Mouse (Mus musculus): ENCODE data around the gene Ap1m2. TPM values are rescaled to one million over a fixed set of nuclear protein-coding genes. Genes with fewer than 3 reads are reported as not detected.
"Not testable (repeated sequence)": the region's sequence is repeated elsewhere in the genome, so short reads cannot be mapped to it uniquely, and the experiment has no call there.

Ap1m2 gene
- polyA plus RNA-seq, 1 experiment from 2014 or later, result 158 TPM

- Histone ChIP-seq H3K4me1 (ENCODE audit: control insufficient read depth, insufficient read depth, low read length) (peaks cover 2% of the 10 kb centered on the region; the same call in 1 of the 2 replicates), H3K9ac (ENCODE audit: low read depth, low read length) (no peak overlapping the region), H3K4me3 (ENCODE audit: low read length) (no peak overlapping the region), H3K9me3 (ENCODE audit: control insufficient read depth, low read length) (no peaks in the 10 kb centered on the region), H3K27ac (ENCODE audit: low read length) (peak overlapping the region; percentile 66), H3K27me3 (replicated peaks; ENCODE audit: control insufficient read depth, insufficient read depth, low read length) (no peaks in the 10 kb centered on the region), H3K36me3 (ENCODE audit: control insufficient read depth, insufficient read depth, low read length) (0 out of 2 replicates have a peak, but pooled peaks cover 2% of the 10 kb centered on the region), H3K4me2 (ENCODE audit: low read depth, low read length) (no peak overlapping the region)
- peak; percentile 81 for ATAC-seq
- 51% methylated on average over 7 of the region's 7 CpGs for WGBS
Observed at GRCm38 (mm10) chr9:21305065-21305464, 7.1 kb downstream of the Ap1m2 start.

- no peak overlapping the region for H3K27ac ChIP-seq (ENCODE audit: low read length)
- H3K4me2 ChIP-seq (ENCODE audit: low read depth, low read length), result no peak overlapping the region
- 0 out of 2 replicates have a peak, but pooled peaks cover 2% of the 10 kb centered on the region for H3K36me3 ChIP-seq (ENCODE audit: control insufficient read depth, insufficient read depth, low read length)
- no peaks in the 10 kb centered on the region for H3K27me3 ChIP-seq (replicated peaks; ENCODE audit: control insufficient read depth, insufficient read depth, low read length)
- ATAC-seq, result no peak
- 81% methylated on average over 10 of the region's 10 CpGs for WGBS
- H3K4me3 ChIP-seq (ENCODE audit: low read length), result no peak overlapping the region
- no peaks in the 10 kb centered on the region for H3K9me3 ChIP-seq (ENCODE audit: control insufficient read depth, low read length)
- H3K4me1 ChIP-seq (ENCODE audit: control insufficient read depth, insufficient read depth, low read length), result no peaks in the 10 kb centered on the region
- H3K9ac ChIP-seq (ENCODE audit: low read depth, low read length), result no peak overlapping the region
Observed at GRCm38 (mm10) chr9:21299014-21299413, 13.1 kb downstream of the Ap1m2 start.

GRCm38 (mm10) chr9:21292271-21292670 lies 19.9 kb downstream of the Ap1m2 start:
- H3K4me3 ChIP-seq (ENCODE audit: low read length), result no peak overlapping the region
- H3K9me3 ChIP-seq (ENCODE audit: control insufficient read depth, low read length), result no peaks in the 10 kb centered on the region
- H3K9ac ChIP-seq (ENCODE audit: low read depth, low read length), result no peak overlapping the region
- no peak overlapping the region for H3K27ac ChIP-seq (ENCODE audit: low read length)
- H3K4me1 ChIP-seq (ENCODE audit: control insufficient read depth, insufficient read depth, low read length), result peaks cover 18% of the 10 kb centered on the region
- H3K4me2 ChIP-seq (ENCODE audit: low read depth, low read length), result no peak overlapping the region
- H3K27me3 ChIP-seq (replicated peaks; ENCODE audit: control insufficient read depth, insufficient read depth, low read length), result no peaks in the 10 kb centered on the region
- 87% methylated on average over 3 of the region's 3 CpGs for WGBS
- no peaks in the 10 kb centered on the region for H3K36me3 ChIP-seq (ENCODE audit: control insufficient read depth, insufficient read depth, low read length)
- no peak for ATAC-seq

- WGBS, result 15% methylated on average over 7 of the region's 7 CpGs
- not testable (repeated sequence) for H3K27me3 ChIP-seq (replicated peaks; ENCODE audit: control insufficient read depth, insufficient read depth, low read length); ATAC-seq; H3K9me3 ChIP-seq (ENCODE audit: control insufficient read depth, low read length); H3K36me3 ChIP-seq (ENCODE audit: control insufficient read depth, insufficient read depth, low read length)
- Histone ChIP-seq H3K27ac (ENCODE audit: low read length) (peak overlapping the region; percentile 86), H3K9ac (ENCODE audit: low read depth, low read length) (peak overlapping the region; percentile 67), H3K4me1 (ENCODE audit: control insufficient read depth, insufficient read depth, low read length) (peaks cover 21% of the 10 kb centered on the region), H3K4me3 (ENCODE audit: low read length) (peak overlapping the region; percentile 49), H3K4me2 (ENCODE audit: low read depth, low read length) (peak overlapping the region; percentile 69)
Observed at GRCm38 (mm10) chr9:21291868-21292267, 20.3 kb downstream of the Ap1m2 start.

- Histone ChIP-seq H3K27me3 (replicated peaks; ENCODE audit: control insufficient read depth, insufficient read depth, low read length) (no peaks in the 10 kb centered on the region), H3K4me1 (ENCODE audit: control insufficient read depth, insufficient read depth, low read length) (peaks cover 27% of the 10 kb centered on the region), H3K27ac (ENCODE audit: low read length) (peak within 1 kb of the TSS; percentile 86), H3K36me3 (ENCODE audit: control insufficient read depth, insufficient read depth, low read length) (no peaks in the 10 kb centered on the region), H3K9me3 (ENCODE audit: control insufficient read depth, low read length) (no peaks in the 10 kb centered on the region), H3K4me3 (ENCODE audit: low read length) (peak within 1 kb of the TSS; percentile 81), H3K4me2 (ENCODE audit: low read depth, low read length) (peak within 1 kb of the TSS; percentile 76), H3K9ac (ENCODE audit: low read depth, low read length) (peak within 1 kb of the TSS; percentile 89)
- peak; percentile 94 for ATAC-seq
- under 1% methylated on average over 51 of the region's 51 CpGs for WGBS
Observed at GRCm38 (mm10) chr9:21291022-21291787, 20.9 kb downstream of the Ap1m2 start, which contains the start of gene Cdkn2d. Gene Cdkn2d (minus strand): TSS chr9:21291407.

GRCm38 (mm10) chr9:21290589-21290988 lies 21.5 kb downstream of the Ap1m2 start:
- Histone ChIP-seq H3K4me1 (ENCODE audit: control insufficient read depth, insufficient read depth, low read length) (peaks cover 27% of the 10 kb centered on the region), H3K4me2 (ENCODE audit: low read depth, low read length) (peak overlapping the region; percentile 76), H3K9me3 (ENCODE audit: control insufficient read depth, low read length) (no peaks in the 10 kb centered on the region), H3K27ac (ENCODE audit: low read length) (peak overlapping the region; percentile 83), H3K9ac (ENCODE audit: low read depth, low read length) (peak overlapping the region; percentile 89), H3K27me3 (replicated peaks; ENCODE audit: control insufficient read depth, insufficient read depth, low read length) (no peaks in the 10 kb centered on the region), H3K4me3 (ENCODE audit: low read length) (peak overlapping the region; percentile 81), H3K36me3 (ENCODE audit: control insufficient read depth, insufficient read depth, low read length) (no peaks in the 10 kb centered on the region)
- WGBS, result under 1% methylated on average over 20 of the region's 20 CpGs
- ATAC-seq, result no peak

- peaks cover 28% of the 10 kb centered on the region for H3K4me1 ChIP-seq (ENCODE audit: control insufficient read depth, insufficient read depth, low read length)
- no peaks in the 10 kb centered on the region for H3K9me3 ChIP-seq (ENCODE audit: control insufficient read depth, low read length)
- H3K36me3 ChIP-seq (ENCODE audit: control insufficient read depth, insufficient read depth, low read length), result no peaks in the 10 kb centered on the region
- no peak for ATAC-seq
- H3K9ac ChIP-seq (ENCODE audit: low read depth, low read length), result no peak overlapping the region
- H3K4me2 ChIP-seq (ENCODE audit: low read depth, low read length), result peak overlapping the region; percentile 76; the same call in 1 of the 2 replicates
- H3K4me3 ChIP-seq (ENCODE audit: low read length), result peak overlapping the region; percentile 81; the same call in 1 of the 2 replicates
- 78% methylated on average over 2 of the region's 2 CpGs for WGBS
- no peak overlapping the region for H3K27ac ChIP-seq (ENCODE audit: low read length)
- H3K27me3 ChIP-seq (replicated peaks; ENCODE audit: control insufficient read depth, insufficient read depth, low read length), result no peaks in the 10 kb centered on the region
Observed at GRCm38 (mm10) chr9:21289337-21289671, 22.8 kb downstream of the Ap1m2 start.

- no peaks in the 10 kb centered on the region for H3K27me3 ChIP-seq (replicated peaks; ENCODE audit: control insufficient read depth, insufficient read depth, low read length)
- peaks cover 30% of the 10 kb centered on the region for H3K4me1 ChIP-seq (ENCODE audit: control insufficient read depth, insufficient read depth, low read length)
- no peak for ATAC-seq
- no peaks in the 10 kb centered on the region for H3K9me3 ChIP-seq (ENCODE audit: control insufficient read depth, low read length)
- 0 out of 2 replicates have a peak, but pooled peaks cover under 1% of the 10 kb centered on the region for H3K36me3 ChIP-seq (ENCODE audit: control insufficient read depth, insufficient read depth, low read length)
- peak overlapping the region; percentile 51 for H3K9ac ChIP-seq (ENCODE audit: low read depth, low read length)
- peak overlapping the region; percentile 61 for H3K4me2 ChIP-seq (ENCODE audit: low read depth, low read length)
- peak overlapping the region; percentile 60 for H3K27ac ChIP-seq (ENCODE audit: low read length)
- peak overlapping the region; percentile 86 for H3K4me3 ChIP-seq (ENCODE audit: low read length)
- WGBS, result 70% methylated on average over 13 of the region's 13 CpGs
Observed at GRCm38 (mm10) chr9:21288404-21289336, 23.5 kb downstream of the Ap1m2 start.
